Mouse (Mus musculus) stomach, embryonic 15.5 days (tissue): Measurements from ENCODE around the gene Igfl3. TPM values are rescaled to one million over a fixed set of nuclear protein-coding genes. Genes with fewer than 3 reads are reported as not detected.

Experiments used
- ATAC-seq: fragments of 200-750 bp; cut with Nextera tagmentation; 2 replicates; pipeline ENCODE4 v1.8.0; 2017; ENCODE audit warnings: low read depth, moderate number of reproducible peaks, moderate TSS enrichment; ENCODE audit not compliant: insufficient read depth, low FRiP score
- H3K27ac ChIP-seq: fragments of 300-500 bp; sonication (generic); 2 replicates; pipeline ENCODE4 v1.5.1; 2015; ENCODE audit warnings: mild to moderate bottlenecking, inconsistent platforms
- H3K27me3 ChIP-seq: fragments of 300-500 bp; sonication (generic); replicated peaks from 2 replicates; pipeline ENCODE4 v1.6.1; 2015; ENCODE audit warnings: inconsistent platforms
- H3K36me3 ChIP-seq: fragments of 300-500 bp; sonication (generic); 2 replicates; pipeline ENCODE4 v1.6.1; 2015; ENCODE audit warnings: inconsistent platforms
- H3K4me1 ChIP-seq: fragments of 300-500 bp; sonication (generic); 2 replicates; pipeline ENCODE4 v1.6.1; 2015; ENCODE audit warnings: inconsistent platforms
- H3K4me2 ChIP-seq: fragments of 300-500 bp; sonication (generic); 2 replicates; pipeline ENCODE4 v1.6.1; 2015; ENCODE audit warnings: mild to moderate bottlenecking, inconsistent platforms
- H3K4me3 ChIP-seq: fragments of 300-500 bp; sonication (generic); replicated peaks from 2 replicates; pipeline ENCODE4 v1.5.1; 2015; ENCODE audit warnings: inconsistent platforms
- H3K9ac ChIP-seq: fragments of 300-500 bp; sonication (generic); 2 replicates; pipeline ENCODE4 v1.6.1; 2015; ENCODE audit warnings: inconsistent platforms
- H3K9me3 ChIP-seq: fragments of 300-500 bp; sonication (generic); 2 replicates; pipeline ENCODE4 v1.6.1; 2016; ENCODE audit warnings: inconsistent platforms
- WGBS: fragments of 180-500 bp; shearing (Covaris S2); methylation state at CpG from one replicate; pipeline ENCODE4 v1.1.7; 2015; 5-methylcytosine and 5-hydroxymethylcytosine counted together
- polyA plus RNA-seq: library from polyadenylated mRNA; unstranded; fragments of >200 nt; fragmentation: Nextera tagmentation; extraction: Ambion mirVana; gene quantifications from 2 replicates; pipeline ENCODE4 v1.2.1, GENCODE M21; 2015

The Igfl3 gene
- polyA plus RNA-seq: not detected in 2 replicates

- no peaks in the 10 kb centered on the region for H3K36me3 ChIP-seq
- no peak within 1 kb of the TSS for H3K9ac ChIP-seq
- H3K4me2 ChIP-seq: no peak within 1 kb of the TSS
- H3K27me3 ChIP-seq: no peaks in the 10 kb centered on the region
- ATAC-seq: no peak
- H3K4me1 ChIP-seq: no peaks in the 10 kb centered on the region
- H3K9me3 ChIP-seq: no peaks in the 10 kb centered on the region
- no peak within 1 kb of the TSS for H3K4me3 ChIP-seq
- H3K27ac ChIP-seq: no peak within 1 kb of the TSS
Measured at GRCm38 (mm10) chr7:18176194-18176593, at the start of gene Igfl3. Gene Igfl3 (plus strand): TSS chr7:18176494.

GRCm38 (mm10) chr7:18210938-18211337 is 34.6 kb downstream of the Igfl3 start:
- H3K4me1 ChIP-seq: no peaks in the 10 kb centered on the region
- H3K4me2 ChIP-seq: no peak overlapping the region
- 14% methylated on average over 9 of the region's 9 CpGs for WGBS
- no peak overlapping the region for H3K9ac ChIP-seq
- H3K27me3 ChIP-seq: no peaks in the 10 kb centered on the region
- H3K27ac ChIP-seq: no peak overlapping the region
- no peaks in the 10 kb centered on the region for H3K36me3 ChIP-seq
- no peak for ATAC-seq
- no peaks in the 10 kb centered on the region for H3K9me3 ChIP-seq
- H3K4me3 ChIP-seq: no peak overlapping the region

- H3K4me2 ChIP-seq: no peak overlapping the region
- no peaks in the 10 kb centered on the region for H3K9me3 ChIP-seq
- no peak overlapping the region for H3K27ac ChIP-seq
- no peaks in the 10 kb centered on the region for H3K27me3 ChIP-seq
- no peak overlapping the region for H3K4me3 ChIP-seq
- no peak for ATAC-seq
- 71% methylated on average over 1 of the region's 1 CpGs for WGBS
- H3K9ac ChIP-seq: no peak overlapping the region
- no peaks in the 10 kb centered on the region for H3K4me1 ChIP-seq
- H3K36me3 ChIP-seq: no peaks in the 10 kb centered on the region
Measured at GRCm38 (mm10) chr7:18214699-18215098, 38.4 kb downstream of the Igfl3 start.

Other genes starting within 250 kb of the Igfl3 start
- gene Ceacam11, start 204.4 kb upstream of the Igfl3 start, polyA plus RNA-seq: not detected in 2 replicates
- not detected in 2 replicates for gene Ceacam13, start 166.6 kb upstream of the Igfl3 start, polyA plus RNA-seq
- not detected in 2 replicates for gene Ceacam12, start 110.6 kb upstream of the Igfl3 start, polyA plus RNA-seq
- gene Mill1, start 68.9 kb downstream of the Igfl3 start, polyA plus RNA-seq: not detected in 2 replicates
- gene Psg18, start 178.5 kb downstream of the Igfl3 start, polyA plus RNA-seq: not detected in 2 replicates